In the genomic region with DNA sequence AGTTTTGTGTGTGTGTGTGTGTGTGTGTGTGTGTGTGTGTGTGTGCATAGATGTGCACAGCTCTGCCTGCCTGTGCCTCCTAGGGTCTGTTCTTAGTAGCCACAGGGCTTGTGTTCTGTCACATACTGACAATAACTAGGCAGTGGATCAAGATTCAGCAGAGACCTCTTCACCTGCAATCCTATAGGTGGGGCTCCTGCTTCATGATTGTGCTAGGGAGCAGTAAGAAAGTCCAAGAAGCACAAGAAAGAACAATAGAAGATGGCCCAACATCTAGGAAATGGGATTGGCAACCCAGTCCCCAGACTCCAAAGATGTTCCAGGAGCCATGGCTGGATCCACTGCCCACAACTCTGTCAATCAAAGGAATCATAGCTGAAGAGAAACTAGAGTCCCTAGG, we compare ENCODE assay signal across 29 mouse cellular contexts. TPM values are rescaled to one million over a fixed set of nuclear protein-coding genes. Genes with fewer than 3 reads are reported as not detected.
DNase-seq lines count a peak whose midpoint lies in the region; ATAC-seq lines count a peak whose summit lies in the region.
"Had no signal": no experiment of that assay in that cellular context is flagged by ENCODE, and none has a peak within 500 bp of the region (broad histone marks: within the 10 kb centered on the region; RNA-seq: fewer than 3 reads in every experiment).

No protein-coding gene starts in this region.

- H3K9ac ChIP-seq in forebrain, embryonic 11.5 days (ENCODE audit: low read length), result no peak overlapping the region
- H3K9ac ChIP-seq in forebrain, embryonic 12.5 days, result no peak overlapping the region
- H3K9ac ChIP-seq: embryonic facial prominence, embryonic 13.5 days; limb, embryonic 15.5 days; liver, embryonic 14.5 days; lung, embryonic 14.5 days; midbrain, embryonic 12.5 days; neural tube, embryonic 12.5 days had no signal

- no peak overlapping the region for H3K4me3 ChIP-seq in forebrain, embryonic 11.5 days (ENCODE audit: low read depth, low read length)
- H3K4me3 ChIP-seq in forebrain, embryonic 12.5 days (replicated peaks), result no peak overlapping the region
- H3K4me3 ChIP-seq: embryonic facial prominence, embryonic 13.5 days; erythroblast, embryonic 14.5 days; hindbrain, embryonic 10.5 days; limb, embryonic 15.5 days; midbrain, embryonic 12.5 days; neural tube, embryonic 12.5 days had no signal

- H3K27me3 ChIP-seq in forebrain, embryonic 11.5 days (ENCODE audit: control insufficient read depth, insufficient read depth, low read length), result no peaks in the 10 kb centered on the region
- no peaks in the 10 kb centered on the region for H3K27me3 ChIP-seq in forebrain, embryonic 12.5 days
- H3K27me3 ChIP-seq: embryonic facial prominence, embryonic 13.5 days; limb, embryonic 15.5 days; midbrain, embryonic 12.5 days; neural tube, embryonic 12.5 days had no signal

- ATAC-seq in forebrain, embryonic 11.5 days (replicated peaks; ENCODE audit: low FRiP score), result no peak
- ATAC-seq in forebrain, embryonic 12.5 days (ENCODE audit: low FRiP score), result no peak
- ATAC-seq: forebrain, embryonic 14.5 days had no signal

- no peaks in the 10 kb centered on the region for H3K36me3 ChIP-seq in forebrain, embryonic 11.5 days (ENCODE audit: control insufficient read depth, insufficient read depth, low read length)
- no peaks in the 10 kb centered on the region for H3K36me3 ChIP-seq in forebrain, embryonic 12.5 days (replicated peaks)
- H3K36me3 ChIP-seq: hindbrain, embryonic 10.5 days; limb, embryonic 15.5 days; midbrain, embryonic 12.5 days; neural tube, embryonic 12.5 days had no signal

- no peak overlapping the region for H3K27ac ChIP-seq in forebrain, embryonic 11.5 days (ENCODE audit: low read depth, low read length)
- no peak overlapping the region for H3K27ac ChIP-seq in forebrain, embryonic 12.5 days
- H3K27ac ChIP-seq: embryonic facial prominence, embryonic 13.5 days; hindbrain, embryonic 10.5 days; limb, embryonic 15.5 days; liver, embryonic 14.5 days; midbrain, embryonic 12.5 days; neural tube, embryonic 12.5 days had no signal

- peak; percentile 25 for DNase-seq in forebrain, embryonic 11.5 days (ENCODE audit: low spot score)
- DNase-seq in thymus, postnatal 0 days (ENCODE audit: low spot score), result peak; percentile 17
- DNase-seq in thymus, postnatal 36 days, result no peak
- DNase-seq in naive thymus-derived CD4-positive, alpha-beta T cell, adult 2 months (ENCODE audit: low read depth), result peak; percentile 57
- no peak for DNase-seq in ovary, postnatal 14 days (ENCODE audit: low spot score)
- DNase-seq in cerebellum, adult 8-10 months, result no peak
- DNase-seq: adrenal gland, postnatal 36 days; cerebellum, adult 11 months; cerebellum, postnatal 10 days; gastrocnemius, postnatal 10 days; kidney, adult 2 months; kidney, postnatal 14 days; left cerebral cortex, postnatal 4 days; lung, embryonic 14.5 days; retina, postnatal 1 day; right cerebral cortex, postnatal 25 days had no signal

- no peak overlapping the region for H3K4me2 ChIP-seq in forebrain, embryonic 11.5 days (ENCODE audit: low read depth, low read length, severe bottlenecking)
- no peak overlapping the region for H3K4me2 ChIP-seq in forebrain, embryonic 12.5 days
- H3K4me2 ChIP-seq: embryonic facial prominence, embryonic 13.5 days; heart, embryonic 11.5 days; limb, embryonic 15.5 days; lung, embryonic 14.5 days; midbrain, embryonic 12.5 days; neural tube, embryonic 12.5 days had no signal

- H3K9me3 ChIP-seq in forebrain, embryonic 11.5 days (ENCODE audit: control insufficient read depth, low read length), result no peaks in the 10 kb centered on the region
- no peaks in the 10 kb centered on the region for H3K9me3 ChIP-seq in forebrain, embryonic 12.5 days
- H3K9me3 ChIP-seq: embryonic facial prominence, embryonic 13.5 days; hindbrain, embryonic 10.5 days; limb, embryonic 15.5 days; midbrain, embryonic 12.5 days; neural tube, embryonic 12.5 days had no signal

- no peaks in the 10 kb centered on the region for H3K4me1 ChIP-seq in forebrain, embryonic 11.5 days (replicated peaks; ENCODE audit: control insufficient read depth, insufficient read depth, low read length)
- H3K4me1 ChIP-seq in forebrain, embryonic 12.5 days, result no peaks in the 10 kb centered on the region; the same call in 1 of the 2 replicates
- H3K4me1 ChIP-seq: embryonic facial prominence, embryonic 13.5 days; limb, embryonic 15.5 days; midbrain, embryonic 12.5 days; neural tube, embryonic 12.5 days had no signal

RNA-seq across cellular contexts. Expression of a gene that starts 28.7 kb away (rescaled TPM):
- polyA plus RNA-seq in forebrain, embryonic 11.5 days (2014; fragmentation: Nextera tagmentation; extraction: Ambion mirVana), result 37.7 and 41.7 TPM in 2 replicates
- polyA plus RNA-seq in forebrain, embryonic 12.5 days (2016; fragmentation: Nextera tagmentation; extraction: Ambion mirVana), result 49.6 and 55.9 TPM in 2 replicates
- 7.7 and 7.9 TPM in 2 replicates for polyA plus RNA-seq in thymus, postnatal 0 days (2015; fragmentation: Nextera tagmentation; extraction: Ambion mirVana)
- polyA plus RNA-seq: erythroblast, embryonic 14.5 days had no signal

RNA-seq across cellular contexts. Expression of a gene that starts 42.5 kb away (rescaled TPM):
- 0.79 and 1.3 TPM in 2 replicates for polyA plus RNA-seq in forebrain, embryonic 11.5 days (2014; fragmentation: Nextera tagmentation; extraction: Ambion mirVana)
- polyA plus RNA-seq in forebrain, embryonic 12.5 days (2016; fragmentation: Nextera tagmentation; extraction: Ambion mirVana), result 1.3 TPM in 2 replicates
- 0.29 and 0.49 TPM in 2 replicates for polyA plus RNA-seq in thymus, postnatal 0 days (2015; fragmentation: Nextera tagmentation; extraction: Ambion mirVana)
- polyA plus RNA-seq: erythroblast, embryonic 14.5 days had no signal

RNA-seq across cellular contexts. Expression of a gene that starts 51.6 kb away (rescaled TPM):
- not detected in 2 replicates for polyA plus RNA-seq in forebrain, embryonic 11.5 days (2014; fragmentation: Nextera tagmentation; extraction: Ambion mirVana)
- not detected in 2 replicates for polyA plus RNA-seq in forebrain, embryonic 12.5 days (2016; fragmentation: Nextera tagmentation; extraction: Ambion mirVana)
- polyA plus RNA-seq in thymus, postnatal 0 days (2015; fragmentation: Nextera tagmentation; extraction: Ambion mirVana), result 0.17 and 0.36 TPM in 2 replicates
- polyA plus RNA-seq: embryonic facial prominence, embryonic 13.5 days; erythroblast, embryonic 14.5 days; forebrain, embryonic 14.5 days; frontal cortex, adult 2 months; heart, postnatal 0 days; hindbrain, embryonic 10.5 days; lung, embryonic 14.5 days; midbrain, embryonic 12.5 days; stomach, embryonic 14.5 days had no signal

Comparison
In these comparisons a context has a peak if more than half of its experiments do, and no peak if none do; other contexts are left out.
1. DNase-seq: peak in forebrain, embryonic 11.5 days (single experiment), thymus, postnatal 0 days (single experiment) and naive thymus-derived CD4-positive, alpha-beta T cell, adult 2 months (single experiment); none in thymus, postnatal 36 days (0 of 2), ovary, postnatal 14 days (single experiment) and cerebellum, adult 8-10 months (single experiment).